Mouse (Mus musculus): ENCODE results near the gene Csmd2.

DNA sequence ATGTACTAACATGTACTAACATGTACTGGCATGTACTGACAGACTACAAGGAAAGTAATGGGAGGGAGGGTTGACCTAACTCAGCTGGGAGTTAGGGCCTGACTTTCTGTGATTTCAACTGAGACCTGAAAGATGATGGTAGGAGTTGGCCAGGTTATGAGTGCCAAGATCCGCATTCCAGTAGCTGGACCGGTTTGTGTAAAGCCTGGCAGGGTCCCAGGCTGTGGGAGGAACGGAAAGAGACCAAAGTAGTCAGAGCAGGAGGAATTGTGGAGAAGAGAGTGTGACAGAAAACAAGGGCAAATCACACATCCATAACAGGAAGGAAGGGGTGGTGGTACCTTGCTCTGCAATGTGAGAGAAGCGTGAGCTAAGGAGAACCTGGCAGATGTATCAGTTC lies 588.2 kb downstream of the Csmd2 start:
- TF ChIP-seq TAL1 (conservative IDR thresholded peaks at IDR 0.05; ENCODE audit: low read depth, low read length) (no peak), CTCF (IDR thresholded peaks at IDR 0.05; ENCODE audit: low read depth, low read length) (no peak), POLR2AphosphoS5 (IDR thresholded peaks at IDR 0.05; ENCODE audit: insufficient replicate concordance, low read depth, low read length) (no peak), GATA1 (IDR thresholded peaks at IDR 0.05; ENCODE audit: borderline replicate concordance, low read length) (no peak), GATA2 (IDR thresholded peaks at IDR 0.05; ENCODE audit: borderline replicate concordance, low read depth, low read length) (no peak)
